Mouse (Mus musculus) olfactory bulb, adult 2 months (tissue): ENCODE measurements around the gene Gm3415. TPM values are rescaled to one million over a fixed set of nuclear protein-coding genes. Genes with fewer than 3 reads are reported as not detected.

ENCODE experiments used
- H3K27ac ChIP-seq: fragments of 200-500 bp; 2 replicates; pipeline ENCODE4 v1.5.1; 2012; ENCODE audit warnings: low read depth, low read length; ENCODE audit not compliant: insufficient read depth
- H3K4me1 ChIP-seq: fragments of 200-500 bp; 2 replicates; pipeline ENCODE4 v1.6.1; 2012; ENCODE audit warnings: low read length; ENCODE audit not compliant: control insufficient read depth, insufficient read depth
- H3K4me3 ChIP-seq: fragments of 200-500 bp; 2 replicates; pipeline ENCODE4 v1.5.1; 2012; ENCODE audit warnings: mild to moderate bottlenecking, low read depth, low read length, moderate library complexity; ENCODE audit not compliant: insufficient read depth
- CTCF ChIP-seq: fragments of 200-500 bp; IDR thresholded peaks from 2 replicates; pipeline ENCODE4 v1.5.1; 2012; ENCODE audit warnings: low read depth, mild to moderate bottlenecking, low read length, moderate library complexity; ENCODE audit not compliant: insufficient read depth
- POLR2A ChIP-seq: fragments of 200-500 bp; IDR thresholded peaks from 2 replicates; pipeline ENCODE4 v1.6.1; 2012; ENCODE audit warnings: mild to moderate bottlenecking, low read depth, low read length, moderate library complexity; ENCODE audit not compliant: insufficient read depth
- WGBS: fragments of 180-500 bp; shearing (Covaris S2); methylation state at CpG from one replicate; pipeline ENCODE4 v1.1.7; 2018; 5-methylcytosine and 5-hydroxymethylcytosine counted together
- polyA plus RNA-seq: library from polyadenylated mRNA; stranded (reverse); fragments of >200 nt; gene quantifications from 2 replicates; pipeline ENCODE4 v1.2.4, GENCODE M21; 2012; ENCODE audit warnings: low replicate concordance; ENCODE audit not compliant: missing spikeins, insufficient read depth, insufficient read length

The Gm3415 gene
- polyA plus RNA-seq, 1 experiment, result not detected

DNA sequence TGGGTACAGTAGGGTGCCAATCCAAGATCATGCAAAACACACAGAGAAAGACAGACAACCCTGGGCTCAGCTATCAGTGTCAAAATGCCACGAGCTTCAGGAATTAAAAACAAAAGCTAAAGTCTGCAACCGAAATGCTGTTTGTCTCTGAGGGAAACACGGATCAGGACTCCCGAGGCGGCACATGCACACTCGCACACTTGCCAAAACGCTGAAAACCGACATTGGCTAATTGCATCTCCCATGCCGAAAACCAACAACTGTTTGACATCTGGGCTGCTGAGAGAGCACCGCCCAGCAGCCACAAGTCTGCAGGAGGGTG is 28.2 kb downstream of the Gm3415 start:
- Histone ChIP-seq H3K27ac (no peak overlapping the region), H3K4me3 (peak overlapping the region; percentile 66), H3K4me1 (peaks cover 9% of the 10 kb centered on the region; the same call in 1 of the 2 replicates)
- 2% methylated on average over 10 of the region's 10 CpGs for WGBS
- TF ChIP-seq CTCF, result no peak
- no peak for TF ChIP-seq POLR2A

DNA sequence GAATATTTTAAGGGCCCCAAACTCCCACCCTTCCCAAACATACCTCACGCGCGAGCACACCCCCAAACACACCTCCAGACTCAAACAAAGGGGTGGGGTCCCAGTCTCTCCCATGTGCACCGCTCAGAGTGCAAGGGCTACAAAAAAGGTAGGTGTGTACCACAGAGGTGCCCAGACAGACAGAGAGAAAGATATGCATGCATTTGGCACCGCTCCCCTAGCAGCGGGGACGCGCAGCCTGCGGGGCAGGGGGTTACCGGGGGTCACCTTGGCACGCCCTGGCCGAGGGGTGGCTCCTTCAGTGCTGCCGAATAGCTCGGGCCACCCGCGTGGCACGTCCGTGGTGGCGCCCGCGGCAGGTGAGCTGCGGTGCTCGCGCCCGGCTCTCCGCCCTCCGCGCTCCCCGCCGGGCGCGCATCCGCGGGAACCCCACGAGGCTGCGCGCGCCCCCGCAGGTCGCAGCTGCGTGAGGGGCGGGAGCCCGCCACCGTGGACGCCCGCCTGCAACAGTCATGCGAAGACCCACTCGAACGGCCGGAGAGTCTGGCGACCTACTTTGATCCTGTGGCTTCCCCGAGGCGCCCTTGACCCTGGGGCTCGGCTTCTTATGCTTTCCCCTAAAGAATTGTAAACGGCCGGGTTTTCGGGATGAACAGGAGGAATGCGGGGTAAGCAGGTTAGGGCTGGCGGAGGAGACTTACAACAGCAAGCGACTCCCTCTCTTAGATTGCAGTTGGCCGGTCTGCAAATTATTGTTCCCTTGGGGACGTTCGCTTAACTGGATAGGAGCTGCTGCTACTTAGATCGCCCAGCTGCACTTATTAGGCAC is 28.8 kb downstream of the Gm3415 start, which contains the start of gene Gpr12:
TSS of gene Gpr12 (minus strand) at position 762 of the 829 bp plus-strand sequence.
- TF ChIP-seq CTCF, result no peak
- TF ChIP-seq POLR2A, result 0 out of 2 replicates have a peak, but pooled peaks have one; percentile 17
- Histone ChIP-seq H3K4me3 (peak within 1 kb of the TSS; percentile 66), H3K4me1 (peaks cover 9% of the 10 kb centered on the region; the same call in 1 of the 2 replicates), H3K27ac (no peak within 1 kb of the TSS)
- WGBS, result under 1% methylated on average over 64 of the region's 64 CpGs

DNA sequence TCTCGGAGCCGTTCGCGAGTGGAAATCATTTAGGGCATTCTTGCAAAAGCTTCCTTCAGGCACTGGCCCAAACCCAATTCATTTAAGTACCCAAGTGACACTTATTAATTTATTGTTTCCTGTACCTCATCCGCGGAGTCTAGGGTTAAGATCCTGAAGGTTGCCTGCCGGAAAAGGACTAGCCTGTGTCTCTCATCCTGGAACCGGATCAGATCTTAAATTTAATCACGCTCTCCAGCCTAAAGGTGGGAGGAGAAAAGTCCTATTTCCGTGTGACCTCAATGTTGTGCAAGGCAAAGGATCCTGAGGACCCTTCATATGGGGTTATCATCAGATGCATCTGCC is 29.3 kb downstream of the Gm3415 start:
- H3K4me3 ChIP-seq, result peak overlapping the region; percentile 66
- no peak overlapping the region for H3K27ac ChIP-seq
- H3K4me1 ChIP-seq, result peaks cover 9% of the 10 kb centered on the region; the same call in 1 of the 2 replicates
- TF ChIP-seq POLR2A (no peak), CTCF (no peak)
- WGBS, result 6% methylated on average over 10 of the region's 10 CpGs

DNA sequence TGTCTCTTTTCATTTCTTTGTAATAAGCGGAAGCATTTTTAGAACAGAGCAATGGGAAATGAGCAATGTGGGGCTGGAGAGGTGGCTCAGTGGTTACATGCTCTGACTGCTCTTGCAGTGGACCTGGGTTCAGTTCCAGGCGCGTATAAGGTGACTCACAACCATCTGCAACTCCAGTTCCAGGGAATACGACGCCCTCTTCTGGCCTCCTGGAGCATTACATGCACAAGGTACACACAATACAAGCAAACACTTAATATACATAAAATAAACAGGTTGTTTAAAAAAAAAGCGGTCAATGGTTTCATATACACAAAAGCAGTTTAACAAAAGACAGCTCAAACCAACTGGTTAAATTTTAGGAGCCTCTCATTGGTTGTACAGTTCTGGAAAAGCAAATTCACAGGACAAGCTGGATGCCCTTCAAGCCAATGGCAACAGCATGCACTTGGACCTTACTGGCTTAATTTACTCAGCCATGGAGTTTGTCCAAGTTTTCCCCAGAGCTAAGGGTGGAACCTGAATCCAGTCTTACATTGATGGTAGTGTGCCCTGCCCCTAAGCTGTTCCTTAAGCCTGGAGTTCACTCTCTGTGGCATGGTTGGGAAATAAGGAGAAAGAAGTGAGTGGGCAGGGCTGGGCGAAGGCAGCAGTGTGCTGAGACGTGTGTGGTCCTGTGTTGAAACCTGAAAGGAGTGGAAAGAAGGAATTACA is 30.6 kb downstream of the Gm3415 start:
- Histone ChIP-seq H3K27ac (no peak overlapping the region), H3K4me1 (peaks cover 11% of the 10 kb centered on the region; the same call in 1 of the 2 replicates), H3K4me3 (no peak overlapping the region)
- TF ChIP-seq CTCF (no peak), POLR2A (no peak)
- WGBS, result 74% methylated on average over 8 of the region's 8 CpGs

DNA sequence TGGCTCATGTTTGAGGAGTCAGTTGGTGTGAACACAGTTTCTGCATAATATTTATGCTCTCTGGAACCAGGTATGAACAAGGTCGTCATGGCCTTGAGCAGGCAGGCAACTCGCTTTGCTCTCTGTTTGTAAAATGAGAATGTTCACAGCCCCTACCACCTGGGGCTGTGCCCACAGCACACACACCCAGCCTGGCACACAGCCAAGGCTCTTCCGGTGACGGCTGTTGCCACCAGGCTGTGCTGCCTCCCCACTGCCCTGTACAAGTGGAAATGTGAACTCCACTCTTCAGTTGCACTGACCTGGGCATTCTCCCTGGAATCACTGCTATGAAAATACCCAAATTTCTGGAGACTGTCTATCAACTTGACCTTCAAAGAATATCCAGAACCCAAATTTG is 35.1 kb downstream of the Gm3415 start:
- no peak for TF ChIP-seq POLR2A
- H3K4me3 ChIP-seq, result no peak overlapping the region
- no peak overlapping the region for H3K27ac ChIP-seq
- peaks cover 2% of the 10 kb centered on the region; the same call in 1 of the 2 replicates for H3K4me1 ChIP-seq
- WGBS, result 40% methylated on average over 4 of the region's 4 CpGs

DNA sequence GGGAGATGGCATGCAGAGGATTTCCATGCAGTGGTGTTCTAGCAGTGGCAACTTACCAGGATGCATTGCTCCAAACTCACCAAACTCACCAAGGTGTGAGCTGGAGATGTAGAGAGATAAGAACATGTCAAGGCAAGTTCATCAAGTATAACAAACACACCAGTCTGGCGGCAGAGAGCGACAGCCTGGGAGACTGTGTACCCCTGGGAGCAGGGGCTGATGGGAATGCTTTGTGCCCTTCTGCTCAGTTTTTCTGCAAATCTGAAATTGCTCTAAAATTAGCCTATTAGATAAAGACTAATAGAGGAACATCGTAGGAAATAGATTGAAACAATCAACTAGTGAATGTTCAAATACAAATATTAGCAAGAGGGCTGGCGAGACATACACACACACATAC is 35.7 kb downstream of the Gm3415 start:
- no peak overlapping the region for H3K27ac ChIP-seq
- TF ChIP-seq POLR2A, result no peak
- TF ChIP-seq CTCF, result no peak
- WGBS, result 82% methylated on average over 4 of the region's 4 CpGs
- no peak overlapping the region for H3K4me3 ChIP-seq
- H3K4me1 ChIP-seq, result peaks cover 5% of the 10 kb centered on the region

DNA sequence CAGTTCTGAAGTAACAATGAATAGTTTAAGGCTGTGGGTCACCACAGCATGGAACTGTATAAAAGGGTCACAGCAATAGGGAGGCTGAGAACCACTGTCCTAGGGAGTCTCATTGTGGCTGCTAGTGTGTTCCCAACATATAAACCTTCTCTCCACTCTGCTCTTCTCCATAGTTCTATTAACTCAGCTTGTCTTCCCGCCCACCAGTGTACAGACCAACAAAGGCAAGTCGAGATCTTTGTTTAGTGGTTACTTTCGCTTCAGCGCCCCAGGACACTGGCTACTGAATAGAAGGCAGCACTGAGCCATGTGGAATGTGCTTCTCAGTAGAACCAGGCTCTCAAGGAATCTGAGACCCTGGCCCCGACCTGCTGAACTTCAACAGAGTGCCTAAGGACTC is 36.6 kb downstream of the Gm3415 start:
- Histone ChIP-seq H3K27ac (no peak overlapping the region), H3K4me3 (no peak overlapping the region), H3K4me1 (peaks cover 5% of the 10 kb centered on the region)
- TF ChIP-seq CTCF (no peak), POLR2A (no peak)
- 31% methylated on average over 5 of the region's 5 CpGs for WGBS

DNA sequence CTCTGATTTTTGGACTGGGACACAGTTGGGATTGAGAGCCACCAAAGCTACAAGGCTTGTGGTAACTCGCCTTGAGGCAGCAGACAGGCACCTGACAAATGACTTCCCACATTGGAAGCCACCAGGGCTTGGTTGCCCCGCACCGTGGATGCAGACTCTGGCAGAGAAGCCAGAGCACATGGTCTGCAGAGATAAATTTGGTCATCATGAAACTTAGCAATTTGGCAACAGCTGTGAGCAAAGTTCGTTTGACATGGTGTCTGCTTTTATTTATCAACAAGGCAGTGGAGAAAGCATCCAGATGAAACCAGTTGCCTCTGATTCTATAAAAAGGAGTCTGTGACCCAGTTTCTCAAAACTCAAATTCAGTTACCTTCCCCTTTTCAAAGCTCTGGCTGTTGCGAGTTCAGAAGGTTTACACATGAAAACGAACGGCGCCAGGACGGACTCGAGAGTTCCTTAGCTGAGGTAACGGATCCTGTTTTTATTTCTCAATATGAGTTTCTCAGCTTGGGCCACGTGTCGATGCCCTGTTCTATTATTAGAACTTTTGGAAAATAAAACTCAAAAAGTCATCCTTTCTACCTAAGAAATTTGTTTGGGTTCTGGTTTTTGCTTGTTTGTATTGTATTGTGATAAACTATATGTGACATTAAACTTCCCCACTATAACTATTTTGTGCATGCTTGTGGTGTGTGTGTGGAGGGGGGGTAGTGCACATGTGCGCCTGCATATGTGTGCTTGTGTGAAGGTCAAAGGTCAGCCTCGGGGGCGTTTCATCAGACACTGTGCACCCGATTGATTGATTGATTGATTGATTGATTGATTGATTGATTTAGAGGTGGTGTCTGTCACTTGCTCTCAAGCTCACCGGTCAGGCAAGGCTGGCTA is 40.9 kb downstream of the Gm3415 start:
- H3K27ac ChIP-seq, result no peak overlapping the region
- H3K4me3 ChIP-seq, result no peak overlapping the region
- 70% methylated on average over 18 of the region's 18 CpGs for WGBS
- TF ChIP-seq POLR2A (no peak), CTCF (no peak)
- peaks cover 3% of the 10 kb centered on the region for H3K4me1 ChIP-seq

DNA sequence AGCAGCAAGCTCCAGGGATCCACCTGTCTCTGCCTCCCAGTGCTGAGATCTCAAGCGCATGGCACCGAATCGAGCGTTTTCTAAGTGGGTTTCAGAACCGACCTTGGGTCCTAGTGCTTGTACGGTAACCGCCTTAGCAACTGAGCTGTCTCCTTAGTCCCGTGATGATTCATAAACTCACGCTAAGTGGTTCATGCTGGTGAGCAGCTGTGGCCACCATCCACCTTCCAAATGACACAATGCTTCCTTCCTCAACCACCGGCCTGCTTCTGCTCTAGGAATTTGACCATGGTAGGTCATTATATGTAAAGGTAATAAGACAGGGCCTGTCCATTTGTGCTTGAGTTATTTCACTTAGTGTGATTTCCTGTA is 41.6 kb downstream of the Gm3415 start:
- peaks cover 3% of the 10 kb centered on the region for H3K4me1 ChIP-seq
- no peak overlapping the region for H3K4me3 ChIP-seq
- whole genome bisulfite sequencing, result 82% methylated on average over 10 of the region's 10 CpGs
- no peak for TF ChIP-seq POLR2A
- no peak for TF ChIP-seq CTCF
- no peak overlapping the region for H3K27ac ChIP-seq
